Mouse (Mus musculus): Measurements from ENCODE around the gene Cpn1. TPM values are rescaled to one million over a fixed set of nuclear protein-coding genes. Genes with fewer than 3 reads are reported as not detected.
"Not testable (repeated sequence)": the region's sequence is repeated elsewhere in the genome, so short reads cannot be mapped to it uniquely, and the experiment has no call there.

Gene Cpn1
- polyA plus RNA-seq, 1 experiment from 2014 or later = 1.1 TPM

GRCm38 (mm10) chr19:43959162-43959561, 27.2 kb downstream of the Cpn1 start:
- H3K27ac ChIP-seq (replicated peaks) = no peak overlapping the region
- peaks cover 3% of the 10 kb centered on the region; the same call in 1 of the 2 replicates for H3K4me1 ChIP-seq
- H3K4me3 ChIP-seq = no peak overlapping the region
- no peak overlapping the region for H3K9ac ChIP-seq
- WGBS = 9% methylated on average over 2 of the region's 2 CpGs
- H3K27me3 ChIP-seq (replicated peaks) = no peaks in the 10 kb centered on the region
- no peak for ATAC-seq (ENCODE audit: extremely low read depth, insufficient number of reproducible peaks, low FRiP score, low TSS enrichment)
- H3K4me2 ChIP-seq = no peak overlapping the region
- peaks cover 6% of the 10 kb centered on the region; the same call in 1 of the 2 replicates for H3K9me3 ChIP-seq
- no peaks in the 10 kb centered on the region for H3K36me3 ChIP-seq

GRCm38 (mm10) chr19:43957881-43958280, 28.5 kb downstream of the Cpn1 start:
- Histone ChIP-seq H3K27ac (replicated peaks) (no peak overlapping the region), H3K36me3 (no peaks in the 10 kb centered on the region), H3K4me1 (peaks cover 3% of the 10 kb centered on the region; the same call in 1 of the 2 replicates), H3K4me2 (no peak overlapping the region), H3K9me3 (peaks cover 6% of the 10 kb centered on the region; the same call in 1 of the 2 replicates), H3K27me3 (replicated peaks) (no peaks in the 10 kb centered on the region), H3K4me3 (no peak overlapping the region), H3K9ac (no peak overlapping the region)
- 80% methylated on average over 4 of the region's 4 CpGs for WGBS
- no peak for ATAC-seq (ENCODE audit: extremely low read depth, insufficient number of reproducible peaks, low FRiP score, low TSS enrichment)

- WGBS = 28% methylated on average over 4 of the region's 4 CpGs
- H3K9ac ChIP-seq = no peak overlapping the region
- peaks cover 3% of the 10 kb centered on the region; the same call in 1 of the 2 replicates for H3K4me1 ChIP-seq
- no peak overlapping the region for H3K4me2 ChIP-seq
- no peaks in the 10 kb centered on the region for H3K27me3 ChIP-seq (replicated peaks)
- peaks cover 6% of the 10 kb centered on the region; the same call in 1 of the 2 replicates for H3K9me3 ChIP-seq
- H3K36me3 ChIP-seq = no peaks in the 10 kb centered on the region
- ATAC-seq (ENCODE audit: extremely low read depth, insufficient number of reproducible peaks, low FRiP score, low TSS enrichment) = no peak
- H3K27ac ChIP-seq (replicated peaks) = no peak overlapping the region
- no peak overlapping the region for H3K4me3 ChIP-seq
These were observed 29.0 kb downstream of the Cpn1 start for GRCm38 (mm10) chr19:43957402-43957801.

GRCm38 (mm10) chr19:43955266-43955665, 31.1 kb downstream of the Cpn1 start:
- H3K4me1 ChIP-seq = peaks cover 3% of the 10 kb centered on the region; the same call in 1 of the 2 replicates
- no peaks in the 10 kb centered on the region for H3K27me3 ChIP-seq (replicated peaks)
- H3K36me3 ChIP-seq = no peaks in the 10 kb centered on the region
- no peak for ATAC-seq (ENCODE audit: extremely low read depth, insufficient number of reproducible peaks, low FRiP score, low TSS enrichment)
- no peak overlapping the region for H3K4me2 ChIP-seq
- H3K27ac ChIP-seq (replicated peaks) = no peak overlapping the region
- H3K4me3 ChIP-seq = no peak overlapping the region
- H3K9me3 ChIP-seq = no peaks in the 10 kb centered on the region
- no peak overlapping the region for H3K9ac ChIP-seq
- WGBS = 67% methylated on average over 5 of the region's 5 CpGs

GRCm38 (mm10) chr19:43954864-43955263, 31.5 kb downstream of the Cpn1 start:
- Histone ChIP-seq H3K9ac (no peak overlapping the region), H3K4me3 (no peak overlapping the region), H3K4me1 (peaks cover 3% of the 10 kb centered on the region; the same call in 1 of the 2 replicates), H3K27ac (replicated peaks) (no peak overlapping the region), H3K27me3 (replicated peaks) (no peaks in the 10 kb centered on the region), H3K9me3 (no peaks in the 10 kb centered on the region), H3K36me3 (no peaks in the 10 kb centered on the region), H3K4me2 (no peak overlapping the region)
- ATAC-seq (ENCODE audit: extremely low read depth, insufficient number of reproducible peaks, low FRiP score, low TSS enrichment) = no peak
- 68% methylated on average over 4 of the region's 4 CpGs for WGBS

GRCm38 (mm10) chr19:43952936-43953335, 33.4 kb downstream of the Cpn1 start:
- WGBS = 69% methylated on average over 8 of the region's 8 CpGs
- ATAC-seq (ENCODE audit: extremely low read depth, insufficient number of reproducible peaks, low FRiP score, low TSS enrichment); H3K4me1 ChIP-seq; H3K4me3 ChIP-seq; H3K27ac ChIP-seq (replicated peaks); H3K4me2 ChIP-seq; H3K9ac ChIP-seq; H3K36me3 ChIP-seq; H3K27me3 ChIP-seq (replicated peaks); H3K9me3 ChIP-seq: not testable (repeated sequence)

- no peak overlapping the region for H3K9ac ChIP-seq
- H3K9me3 ChIP-seq = no peaks in the 10 kb centered on the region
- H3K4me1 ChIP-seq = 0 out of 2 replicates have a peak, but pooled peaks cover 3% of the 10 kb centered on the region
- H3K36me3 ChIP-seq = no peaks in the 10 kb centered on the region
- no peaks in the 10 kb centered on the region; the same call in 1 of the 2 replicates for H3K27me3 ChIP-seq (replicated peaks)
- H3K4me3 ChIP-seq = no peak overlapping the region
- no peak for ATAC-seq (ENCODE audit: extremely low read depth, insufficient number of reproducible peaks, low FRiP score, low TSS enrichment)
- 9% methylated on average over 11 of the region's 12 CpGs for WGBS
- no peak overlapping the region for H3K4me2 ChIP-seq
- H3K27ac ChIP-seq (replicated peaks) = no peak overlapping the region
These were observed 37.1 kb downstream of the Cpn1 start for GRCm38 (mm10) chr19:43949111-43949810.

GRCm38 (mm10) chr19:43944566-43944965, 41.8 kb downstream of the Cpn1 start:
- Histone ChIP-seq H3K4me2 (no peak overlapping the region), H3K27ac (replicated peaks) (no peak overlapping the region), H3K4me1 (0 out of 2 replicates have a peak, but pooled peaks cover 8% of the 10 kb centered on the region), H3K4me3 (no peak overlapping the region), H3K27me3 (replicated peaks) (no peaks in the 10 kb centered on the region; the same call in 1 of the 2 replicates), H3K9ac (no peak overlapping the region), H3K36me3 (no peaks in the 10 kb centered on the region), H3K9me3 (no peaks in the 10 kb centered on the region)
- no peak for ATAC-seq (ENCODE audit: extremely low read depth, insufficient number of reproducible peaks, low FRiP score, low TSS enrichment)
- 74% methylated on average over 8 of the region's 8 CpGs for whole genome bisulfite sequencing

- Histone ChIP-seq H3K9me3 (no peaks in the 10 kb centered on the region), H3K36me3 (no peaks in the 10 kb centered on the region), H3K4me2 (no peak overlapping the region), H3K27me3 (replicated peaks) (no peaks in the 10 kb centered on the region), H3K4me3 (no peak overlapping the region), H3K4me1 (peaks cover 20% of the 10 kb centered on the region), H3K27ac (replicated peaks) (no peak overlapping the region), H3K9ac (no peak overlapping the region)
- 72% methylated on average over 16 of the region's 16 CpGs for WGBS
- no peak for ATAC-seq (ENCODE audit: extremely low read depth, insufficient number of reproducible peaks, low FRiP score, low TSS enrichment)
These were observed 43.3 kb downstream of the Cpn1 start for GRCm38 (mm10) chr19:43943076-43943475.

- Histone ChIP-seq H3K4me2 (peak within 1 kb of the TSS; percentile 84), H3K36me3 (no peaks in the 10 kb centered on the region), H3K9me3 (no peaks in the 10 kb centered on the region), H3K4me1 (peaks cover 41% of the 10 kb centered on the region), H3K9ac (peak within 1 kb of the TSS; percentile 91), H3K27me3 (replicated peaks) (no peaks in the 10 kb centered on the region), H3K27ac (replicated peaks) (peak within 1 kb of the TSS; percentile 79), H3K4me3 (peak within 1 kb of the TSS; percentile 84)
- 5% methylated on average over 68 of the region's 94 CpGs for WGBS
- peak; percentile 74; the same call in 1 of the 2 replicates for ATAC-seq (ENCODE audit: extremely low read depth, insufficient number of reproducible peaks, low FRiP score, low TSS enrichment)
These were observed 46.3 kb downstream of the Cpn1 start, which contains the start of gene Dnmbp for GRCm38 (mm10) chr19:43939769-43940689. Dnmbp (minus strand) TSS chr19:43940191.

- Histone ChIP-seq H3K27me3 (replicated peaks) (no peaks in the 10 kb centered on the region), H3K36me3 (no peaks in the 10 kb centered on the region), H3K4me3 (peak overlapping the region; percentile 84), H3K9me3 (no peaks in the 10 kb centered on the region), H3K4me2 (peak overlapping the region; percentile 84), H3K9ac (peak overlapping the region; percentile 91), H3K4me1 (peaks cover 43% of the 10 kb centered on the region), H3K27ac (replicated peaks) (peak overlapping the region; percentile 79)
- no peak for ATAC-seq (ENCODE audit: extremely low read depth, insufficient number of reproducible peaks, low FRiP score, low TSS enrichment)
- WGBS = 12% methylated on average over 16 of the region's 16 CpGs
These were observed 47.1 kb downstream of the Cpn1 start for GRCm38 (mm10) chr19:43939171-43939768.
